Mouse (Mus musculus) liver, embryonic 16.5 days (tissue): ENCODE measurements around the gene Cyp2j7. TPM values are rescaled to one million over a fixed set of nuclear protein-coding genes. Genes with fewer than 3 reads are reported as not detected.
"Not testable (repeated sequence)": the region's sequence is repeated elsewhere in the genome, so short reads cannot be mapped to it uniquely, and the experiment has no call there.

ENCODE experiments used
- ATAC-seq: fragments of 200-750 bp; cut with Nextera tagmentation; 2 replicates; pipeline ENCODE4 v1.8.0; 2017; ENCODE audit warnings: low read depth, mild to moderate bottlenecking, moderate number of reproducible peaks, moderate library complexity
- H3K27ac ChIP-seq: fragments of 300-500 bp; sonication (generic); 2 replicates; pipeline ENCODE4 v1.5.1; 2014; ENCODE audit warnings: mild to moderate bottlenecking, low read length
- H3K27me3 ChIP-seq: fragments of 300-500 bp; sonication (generic); 2 replicates; pipeline ENCODE4 v1.6.1; 2014; ENCODE audit warnings: low read depth, low read length, mixed read lengths; ENCODE audit not compliant: control insufficient read depth, insufficient read depth
- H3K36me3 ChIP-seq: fragments of 300-500 bp; sonication (generic); 2 replicates; pipeline ENCODE4 v1.6.1; 2014; ENCODE audit warnings: mild to moderate bottlenecking; ENCODE audit not compliant: control insufficient read depth, insufficient read depth
- H3K4me1 ChIP-seq: fragments of 300-500 bp; sonication (generic); 2 replicates; pipeline ENCODE4 v1.6.1; 2014; ENCODE audit warnings: low read depth, low read length, mixed read lengths; ENCODE audit not compliant: control insufficient read depth
- H3K4me2 ChIP-seq: fragments of 300-500 bp; sonication (generic); 2 replicates; pipeline ENCODE4 v1.6.1; 2014; ENCODE audit warnings: low read depth, low read length, mixed read lengths
- H3K4me3 ChIP-seq: fragments of 300-500 bp; sonication (generic); 2 replicates; pipeline ENCODE4 v1.5.1; 2014; ENCODE audit warnings: low read depth, mild to moderate bottlenecking, low read length
- H3K9ac ChIP-seq: fragments of 300-500 bp; sonication (generic); 2 replicates; pipeline ENCODE4 v1.6.1; 2014; ENCODE audit warnings: low read depth, low read length
- H3K9me3 ChIP-seq: fragments of 300-500 bp; sonication (generic); replicated peaks from 2 replicates; pipeline ENCODE4 v1.6.1; 2016; ENCODE audit warnings: low read length; ENCODE audit not compliant: control insufficient read depth
- WGBS: fragments of 180-500 bp; shearing (Covaris S2); extraction: QIAGEN DNeasy Blood & Tissue Kit; methylation state at CpG from one replicate; pipeline ENCODE4 v1.1.7; 2014; ENCODE audit not compliant: insufficient replicate concordance; 5-methylcytosine and 5-hydroxymethylcytosine counted together
- polyA plus RNA-seq: library from polyadenylated mRNA; unstranded; fragments of >200 nt; fragmentation: Nextera tagmentation; extraction: Ambion mirVana; gene quantifications from 2 replicates; pipeline ENCODE4 v1.2.1, GENCODE M21; 2015

The Cyp2j7 gene
- not detected in 2 replicates for polyA plus RNA-seq

DNA sequence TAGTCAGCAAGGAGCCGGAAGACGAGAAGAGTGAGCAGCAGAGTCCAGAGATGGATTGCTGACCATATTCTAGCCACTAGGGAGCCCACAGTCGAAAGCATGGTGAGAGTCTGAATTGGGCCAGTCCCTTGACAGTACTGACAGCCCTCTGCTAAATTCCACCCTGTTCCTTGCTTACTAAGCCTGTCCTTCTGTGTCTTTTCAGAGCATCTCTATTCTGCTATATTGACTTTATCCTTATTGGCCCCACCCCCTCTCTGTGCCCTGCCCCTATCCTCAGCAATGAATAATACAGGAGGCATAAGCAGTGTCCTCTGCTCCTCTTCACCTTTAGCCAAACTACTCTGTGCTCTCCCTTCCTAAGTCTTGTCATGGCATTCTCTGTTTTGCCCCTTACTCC lies at the start of gene Cyp2j7:
Gene Cyp2j7, minus strand, starts transcription at position 101 of the 400 bp plus-strand sequence.
- Histone ChIP-seq H3K4me3 (no peak within 1 kb of the TSS), H3K4me2 (no peak within 1 kb of the TSS), H3K4me1 (no peaks in the 10 kb centered on the region), H3K27ac (no peak within 1 kb of the TSS), H3K27me3 (no peaks in the 10 kb centered on the region), H3K36me3 (no peaks in the 10 kb centered on the region), H3K9ac (no peak within 1 kb of the TSS), H3K9me3 (no peaks in the 10 kb centered on the region)
- WGBS = 56% methylated on average over 3 of the region's 3 CpGs
- no peak for ATAC-seq

DNA sequence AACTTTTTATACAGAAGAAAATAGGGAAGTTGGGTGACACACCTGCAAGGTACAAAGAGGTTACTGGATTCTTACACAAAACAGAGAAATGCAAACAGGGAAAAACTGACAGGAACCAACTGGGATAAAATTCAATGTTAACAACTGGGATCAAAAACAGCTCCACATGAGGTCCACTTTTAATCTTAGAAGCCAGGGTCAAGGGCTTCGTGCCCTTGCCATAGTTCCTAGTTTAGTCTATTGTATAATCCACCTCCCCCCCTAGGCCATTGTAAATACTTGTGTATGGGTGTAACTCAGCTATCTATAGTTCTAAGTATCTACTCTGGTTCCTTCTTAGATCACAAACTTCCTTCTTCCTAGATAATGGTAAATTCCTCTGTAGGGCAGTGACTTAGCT lies 40.4 kb upstream of the Cyp2j7 start:
- H3K27me3 ChIP-seq, H3K4me2 ChIP-seq, H3K4me3 ChIP-seq, H3K9me3 ChIP-seq, H3K4me1 ChIP-seq, H3K9ac ChIP-seq, ATAC-seq, H3K27ac ChIP-seq, H3K36me3 ChIP-seq: not testable (repeated sequence)
- WGBS = 45% methylated on average over 1 of the region's 1 CpGs

DNA sequence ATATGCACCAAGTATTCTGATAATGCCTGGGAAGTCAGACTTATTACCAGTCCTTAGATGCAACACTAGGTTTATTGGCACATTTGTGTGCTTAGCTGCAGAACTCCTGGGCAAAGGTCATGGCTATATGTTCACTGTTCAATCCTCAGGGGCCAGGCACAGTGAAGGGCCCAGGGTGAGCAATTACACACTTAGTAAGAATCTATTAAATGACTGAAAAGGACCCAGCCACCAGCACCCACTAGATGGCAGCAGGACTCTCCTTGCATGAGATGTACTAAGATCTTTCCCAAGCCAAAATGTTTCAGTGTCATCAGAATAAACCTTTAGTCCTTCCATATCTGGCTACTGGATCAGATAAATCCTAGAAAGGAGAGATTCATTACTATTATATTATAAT lies 37.4 kb upstream of the Cyp2j7 start:
- no peak overlapping the region for H3K4me3 ChIP-seq
- no peaks in the 10 kb centered on the region for H3K9me3 ChIP-seq
- no peak for ATAC-seq
- H3K36me3 ChIP-seq = no peaks in the 10 kb centered on the region
- no peaks in the 10 kb centered on the region for H3K4me1 ChIP-seq
- H3K9ac ChIP-seq = no peak overlapping the region
- H3K4me2 ChIP-seq = no peak overlapping the region
- no peak overlapping the region for H3K27ac ChIP-seq
- H3K27me3 ChIP-seq = no peaks in the 10 kb centered on the region

DNA sequence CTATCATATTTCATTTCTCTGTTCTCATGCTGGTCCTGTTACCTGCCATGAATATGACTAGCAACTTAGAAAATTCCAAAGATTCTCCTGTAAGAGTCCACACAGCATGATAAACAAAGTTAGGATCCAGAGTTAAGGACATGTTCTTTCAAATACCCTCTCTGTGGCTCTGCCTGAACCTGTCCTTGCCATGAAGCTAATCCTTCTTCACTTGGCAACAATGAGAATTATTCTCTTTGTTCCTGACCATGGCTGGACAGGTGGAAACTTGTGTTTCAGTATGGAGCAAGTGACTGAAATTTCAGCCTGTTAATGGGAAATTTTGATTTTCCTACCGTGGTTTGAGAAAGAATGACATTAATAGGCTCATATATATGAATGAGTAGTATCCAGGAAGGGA lies 39.8 kb downstream of the Cyp2j7 start:
- Histone ChIP-seq H3K4me3 (no peak overlapping the region), H3K27me3 (no peaks in the 10 kb centered on the region), H3K4me2 (no peak overlapping the region), H3K9me3 (no peaks in the 10 kb centered on the region), H3K9ac (no peak overlapping the region), H3K27ac (no peak overlapping the region), H3K4me1 (no peaks in the 10 kb centered on the region), H3K36me3 (no peaks in the 10 kb centered on the region)
- 33% methylated on average over 1 of the region's 1 CpGs for WGBS
- ATAC-seq = no peak

GRCm38 (mm10) chr4:96189321-96189720 lies 47.1 kb downstream of the Cyp2j7 start:
- not testable (repeated sequence) for H3K27me3 ChIP-seq, H3K9me3 ChIP-seq, H3K4me1 ChIP-seq, H3K4me2 ChIP-seq, ATAC-seq, H3K36me3 ChIP-seq, H3K27ac ChIP-seq, H3K9ac ChIP-seq, H3K4me3 ChIP-seq
- WGBS = 64% methylated on average over 5 of the region's 5 CpGs

- not testable (repeated sequence) for H3K27ac ChIP-seq, H3K4me1 ChIP-seq, H3K4me3 ChIP-seq, H3K36me3 ChIP-seq, H3K9ac ChIP-seq, H3K27me3 ChIP-seq, H3K4me2 ChIP-seq, H3K9me3 ChIP-seq, ATAC-seq
- WGBS = 56% methylated on average over 2 of the region's 2 CpGs
These were observed 47.8 kb downstream of the Cyp2j7 start for GRCm38 (mm10) chr4:96188671-96189070.

DNA sequence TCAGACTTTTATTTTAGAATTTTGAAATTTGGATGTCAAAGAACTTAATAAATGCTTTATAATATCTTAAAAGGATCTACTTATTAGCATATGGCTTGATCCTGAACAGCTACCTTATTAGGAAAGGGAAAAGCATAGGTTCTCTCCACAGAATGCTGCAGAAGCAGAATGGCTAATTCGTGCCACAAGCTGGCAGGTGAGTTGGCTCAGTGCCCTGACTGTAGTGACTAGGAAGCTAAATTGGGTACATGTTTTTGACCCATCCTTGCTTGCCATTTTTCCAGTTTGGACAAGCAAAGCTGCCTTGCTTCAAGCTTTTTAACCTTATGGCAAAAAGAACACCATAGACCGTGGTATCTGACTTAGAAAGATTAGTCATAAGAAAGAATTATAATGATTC lies 48.3 kb downstream of the Cyp2j7 start:
- not testable (repeated sequence) for H3K9me3 ChIP-seq, H3K27me3 ChIP-seq, H3K9ac ChIP-seq, H3K4me2 ChIP-seq, H3K4me1 ChIP-seq, ATAC-seq, H3K4me3 ChIP-seq, H3K36me3 ChIP-seq, H3K27ac ChIP-seq
- 67% methylated on average over 2 of the region's 2 CpGs for WGBS

GRCm38 (mm10) chr4:96184716-96185115 lies 51.7 kb downstream of the Cyp2j7 start:
- H3K27me3 ChIP-seq, H3K4me2 ChIP-seq, ATAC-seq, H3K27ac ChIP-seq, H3K4me1 ChIP-seq, H3K4me3 ChIP-seq, H3K36me3 ChIP-seq, H3K9ac ChIP-seq, H3K9me3 ChIP-seq: not testable (repeated sequence)
- 69% methylated on average over 2 of the region's 2 CpGs for WGBS

- H3K9ac ChIP-seq = no peak overlapping the region
- H3K4me2 ChIP-seq = no peak overlapping the region
- WGBS = 65% methylated on average over 1 of the region's 1 CpGs
- ATAC-seq = no peak
- no peaks in the 10 kb centered on the region for H3K4me1 ChIP-seq
- H3K27ac ChIP-seq = no peak overlapping the region
- no peaks in the 10 kb centered on the region for H3K36me3 ChIP-seq
- H3K27me3 ChIP-seq = no peaks in the 10 kb centered on the region
- no peak overlapping the region for H3K4me3 ChIP-seq
- H3K9me3 ChIP-seq = no peaks in the 10 kb centered on the region
These were observed 73.6 kb downstream of the Cyp2j7 start for GRCm38 (mm10) chr4:96162839-96163238.

DNA sequence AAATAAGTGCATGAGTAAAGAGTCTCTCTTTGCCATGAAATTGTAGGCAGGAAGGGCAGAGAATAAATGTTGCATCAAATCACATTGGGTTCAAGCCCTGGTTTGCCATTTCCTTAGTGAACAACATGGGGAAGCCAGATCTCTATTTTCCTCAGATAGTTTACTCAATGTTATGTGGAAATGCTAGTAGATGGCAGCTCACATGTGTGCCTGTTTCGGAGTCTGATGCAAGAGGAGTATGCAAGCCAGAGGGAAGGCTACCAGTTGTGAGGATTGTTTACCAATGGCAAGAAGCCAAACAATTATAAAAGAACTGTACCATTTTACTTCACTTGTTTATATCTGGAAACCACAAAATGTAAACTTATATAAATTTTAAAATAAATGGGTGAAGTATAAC lies 74.9 kb downstream of the Cyp2j7 start:
- 47% methylated on average over 1 of the region's 1 CpGs for WGBS
- Histone ChIP-seq H3K4me1 (no peaks in the 10 kb centered on the region), H3K36me3 (no peaks in the 10 kb centered on the region), H3K27me3 (no peaks in the 10 kb centered on the region), H3K9ac (no peak overlapping the region), H3K27ac (no peak overlapping the region), H3K9me3 (no peaks in the 10 kb centered on the region), H3K4me2 (no peak overlapping the region), H3K4me3 (no peak overlapping the region)
- ATAC-seq = no peak
